Mouse (Mus musculus) neutrophil, adult 5-6 weeks (primary cell): Measurements from ENCODE around the gene Mosmo. TPM values are rescaled to one million over a fixed set of nuclear protein-coding genes. Genes with fewer than 3 reads are reported as not detected.

ENCODE experiments used
- ATAC-seq: fragments of 151-379, 151-347 bp; 2 replicates; pipeline ENCODE4 v1.8.0; 2017; ENCODE audit warnings: mild to moderate bottlenecking, moderate TSS enrichment; ENCODE audit not compliant: insufficient number of reproducible peaks, poor library complexity, low FRiP score, severe bottlenecking; ENCODE audit errors: extremely low read depth
- total RNA-seq: library from RNA; stranded (forward); fragments of 200-1000 nt; gene quantifications from 2 replicates; pipeline ENCODE4 v1.2.3, GENCODE M21; 2017

Mosmo gene
- 21.5 and 22.7 TPM in 2 replicates for total RNA-seq

- ATAC-seq, result 0 out of 2 replicates have a peak, but pooled peaks have one; percentile 45
Measured at GRCm38 (mm10) chr7:120677001-120677643, at the start of gene Mosmo. Gene Mosmo (plus strand): TSS chr7:120677618.

- no peak for ATAC-seq
Measured at GRCm38 (mm10) chr7:120632518-120632917, 44.9 kb upstream of the Mosmo start.

- no peak for ATAC-seq
Measured at GRCm38 (mm10) chr7:120634301-120634700, 43.1 kb upstream of the Mosmo start.

- peak; percentile 100 for ATAC-seq
Measured at GRCm38 (mm10) chr7:120634711-120635361, 42.6 kb upstream of the Mosmo start, which contains the start of gene Uqcrc2. Gene Uqcrc2 (plus strand): TSS chr7:120635176.

GRCm38 (mm10) chr7:120635362-120635781 lies 42.0 kb upstream of the Mosmo start:
- peak; percentile 36; the same call in 1 of the 2 replicates for ATAC-seq

- ATAC-seq, result no peak
Measured at GRCm38 (mm10) chr7:120635821-120636220, 41.6 kb upstream of the Mosmo start.

GRCm38 (mm10) chr7:120643217-120643616 lies 34.2 kb upstream of the Mosmo start:
- ATAC-seq, result no peak

- no peak for ATAC-seq
Measured at GRCm38 (mm10) chr7:120647849-120648248, 29.6 kb upstream of the Mosmo start.

GRCm38 (mm10) chr7:120662079-120662478 lies 15.3 kb upstream of the Mosmo start:
- ATAC-seq, result 0 out of 2 replicates have a peak, but pooled peaks have one; percentile 54

GRCm38 (mm10) chr7:120670153-120670875 lies 7.1 kb upstream of the Mosmo start, which contains the start of gene Pdzd9:
Gene Pdzd9 (minus strand): TSS chr7:120670343.
- peak; percentile 63; the same call in 1 of the 2 replicates for ATAC-seq

GRCm38 (mm10) chr7:120671271-120671670 lies 6.1 kb upstream of the Mosmo start:
- ATAC-seq, result no peak

- ATAC-seq, result peak; percentile 8; the same call in 1 of the 2 replicates
Measured at GRCm38 (mm10) chr7:120677764-120678531, 530 bp downstream of the Mosmo start.

- ATAC-seq, result 0 out of 2 replicates have a peak, but pooled peaks have one; percentile 17
Measured at GRCm38 (mm10) chr7:120679023-120679422, 1.6 kb downstream of the Mosmo start.

GRCm38 (mm10) chr7:120682002-120682401 lies 4.6 kb downstream of the Mosmo start:
- no peak for ATAC-seq

- no peak for ATAC-seq
Measured at GRCm38 (mm10) chr7:120684731-120685161, 7.3 kb downstream of the Mosmo start.

GRCm38 (mm10) chr7:120685227-120685626 lies 7.8 kb downstream of the Mosmo start:
- ATAC-seq, result no peak

- ATAC-seq, result no peak
Measured at GRCm38 (mm10) chr7:120690634-120691033, 13.2 kb downstream of the Mosmo start.

- ATAC-seq, result no peak
Measured at GRCm38 (mm10) chr7:120693831-120694375, 16.5 kb downstream of the Mosmo start.
